Mouse (Mus musculus): ENCODE measurements around the gene Kcmf1.

DNA sequence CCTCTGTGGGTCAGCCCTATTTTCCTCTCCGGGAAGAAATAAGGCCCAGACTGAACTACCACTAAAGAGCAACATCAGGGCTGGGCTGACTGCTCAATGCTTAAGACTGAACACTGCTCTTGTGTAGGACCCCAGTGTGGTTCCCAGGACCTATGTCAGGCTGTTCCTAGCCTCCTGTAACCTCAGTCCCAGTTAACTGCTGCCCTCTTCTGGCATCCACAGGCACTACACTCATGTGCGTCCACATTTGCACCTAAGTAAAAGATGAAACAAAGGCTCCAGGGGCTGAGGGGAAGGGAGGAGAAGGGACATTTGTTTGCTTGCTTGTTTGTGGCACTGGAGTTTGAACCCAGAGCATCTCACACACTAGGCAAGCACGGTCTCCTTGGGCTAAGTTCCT, 70.9 kb downstream of the Kcmf1 start:
- TF ChIP-seq CTCF (IDR thresholded peaks at IDR 0.05; ENCODE audit: low read depth) (peak; percentile 29; the same call in 1 of the 2 replicates), EP300 (IDR thresholded peaks at IDR 0.05; ENCODE audit: low read depth) (no peak)
